Comparison of ENCODE assay signal across 8 mouse cellular contexts in genomic region chr3:142395520-142396193, GRCm38 (mm10). TPM values are rescaled to one million over a fixed set of nuclear protein-coding genes. Genes with fewer than 3 reads are reported as not detected.
DNase-seq lines count a peak whose midpoint lies in the region; ATAC-seq and TF ChIP-seq lines count a peak whose summit lies in the region.

Pdlim5 (minus strand) TSS chr3:142395696.

- peak; percentile 96 for DNase-seq in ES-CJ7 (ENCODE audit: low read depth, low spot score)
- DNase-seq in cerebellum, adult 11 months: peak; percentile 47
- DNase-seq in heart, postnatal 25 days (ENCODE audit: low spot score): peak; percentile 96
- peak; percentile 86 to 87 for DNase-seq in layer of hippocampus, adult 2 months (ENCODE audit: low spot score in 2 of 2)
- peak; percentile 96 for DNase-seq in lung, embryonic 14.5 days
- DNase-seq in thymus, adult 2 months: peak; percentile 96

- H3K4me2 ChIP-seq in forebrain, embryonic 15.5 days (replicated peaks): peak within 1 kb of the TSS; percentile 62
- peak within 1 kb of the TSS; percentile 82 for H3K4me2 ChIP-seq in lung, embryonic 14.5 days

- no peak for TF ChIP-seq POLR2A in olfactory bulb, adult 2 months (IDR thresholded peaks at IDR 0.05; ENCODE audit: insufficient read depth, low read depth, low read length)
- peak; percentile 73 for TF ChIP-seq POLR2A in thymus, adult 2 months (IDR thresholded peaks at IDR 0.05; ENCODE audit: control insufficient read depth, extremely low read depth, insufficient read depth, low read length, poor library complexity)

- no peaks in the 10 kb centered on the region for H3K9me3 ChIP-seq in forebrain, embryonic 15.5 days
- no peaks in the 10 kb centered on the region for H3K9me3 ChIP-seq in lung, embryonic 14.5 days (ENCODE audit: low read depth, low read length)

- intact Hi-C loops in heart, postnatal 25 days (cut with DNase I): loop anchor here (1.0 to 2.0 kb wide), 2 partner anchors 48 to 101 kb away; no protein-coding TSS in a partner anchor

- H3K9ac ChIP-seq in forebrain, embryonic 15.5 days (replicated peaks): peak within 1 kb of the TSS; percentile 55
- H3K9ac ChIP-seq in lung, embryonic 14.5 days: peak within 1 kb of the TSS; percentile 66

- no peaks in the 10 kb centered on the region for H3K27me3 ChIP-seq in forebrain, embryonic 15.5 days
- no peaks in the 10 kb centered on the region for H3K27me3 ChIP-seq in lung, embryonic 14.5 days (ENCODE audit: insufficient read depth, low read length)
- H3K27me3 ChIP-seq in thymus, adult 2 months (ENCODE audit: control insufficient read depth, insufficient read depth, low read length): no peaks in the 10 kb centered on the region

- H3K4me1 ChIP-seq in forebrain, embryonic 15.5 days: peaks cover 17% of the 10 kb centered on the region
- H3K4me1 ChIP-seq in lung, embryonic 14.5 days (ENCODE audit: insufficient read depth): peaks cover 7% of the 10 kb centered on the region; the same call in 1 of the 2 replicates
- H3K4me1 ChIP-seq in olfactory bulb, adult 2 months (ENCODE audit: control insufficient read depth, insufficient read depth, low read length): peaks cover 11% of the 10 kb centered on the region
- peaks cover 5% of the 10 kb centered on the region for H3K4me1 ChIP-seq in thymus, adult 2 months (replicated peaks; ENCODE audit: control insufficient read depth, insufficient read depth, low read length)

- TF ChIP-seq CTCF in layer of hippocampus, adult 2 months (conservative IDR thresholded peaks at IDR 0.05): no peak
- no peak for TF ChIP-seq CTCF in lung, embryonic 14.5 days (IDR thresholded peaks at IDR 0.05; ENCODE audit: low read depth)
- TF ChIP-seq CTCF in olfactory bulb, adult 2 months (IDR thresholded peaks at IDR 0.05; ENCODE audit: insufficient read depth, low read depth, low read length): no peak
- no peak for TF ChIP-seq CTCF in thymus, adult 2 months (IDR thresholded peaks at IDR 0.05; ENCODE audit: borderline replicate concordance, control insufficient read depth, extremely low read depth, insufficient read depth, low read length, poor library complexity)

- WGBS in forebrain, embryonic 15.5 days: under 1% methylated on average over 43 of the region's 46 CpGs
- under 1% methylated on average over 46 of the region's 46 CpGs for WGBS in lung, embryonic 14.5 days
- WGBS in olfactory bulb, adult 2 months: 1% methylated on average over 46 of the region's 46 CpGs
- under 1% methylated on average over 46 of the region's 46 CpGs for WGBS in thymus, adult 2 months

- peak within 1 kb of the TSS; percentile 15; the same call in 1 of the 2 replicates for H3K27ac ChIP-seq in forebrain, embryonic 15.5 days (replicated peaks)
- peak within 1 kb of the TSS; percentile 88 for H3K27ac ChIP-seq in layer of hippocampus, adult 2 months
- H3K27ac ChIP-seq in lung, embryonic 14.5 days (ENCODE audit: low read depth): peak within 1 kb of the TSS; percentile 88
- H3K27ac ChIP-seq in olfactory bulb, adult 2 months (ENCODE audit: insufficient read depth, low read depth, low read length): 0 out of 2 replicates have a peak within 1 kb of the TSS, but pooled peaks have one; percentile 17
- H3K27ac ChIP-seq in thymus, adult 2 months (ENCODE audit: control insufficient read depth, insufficient read depth, low read length): peak within 1 kb of the TSS; percentile 5; the same call in 1 of the 2 replicates

- H3K36me3 ChIP-seq in forebrain, embryonic 15.5 days: no peaks in the 10 kb centered on the region
- no peaks in the 10 kb centered on the region for H3K36me3 ChIP-seq in lung, embryonic 14.5 days (ENCODE audit: insufficient read depth)
- H3K36me3 ChIP-seq in thymus, adult 2 months (ENCODE audit: control insufficient read depth, insufficient read depth, low read length): no peaks in the 10 kb centered on the region

- H3K4me3 ChIP-seq in forebrain, embryonic 15.5 days: peak within 1 kb of the TSS; percentile 91
- H3K4me3 ChIP-seq in layer of hippocampus, adult 2 months: peak within 1 kb of the TSS; percentile 85
- H3K4me3 ChIP-seq in lung, embryonic 14.5 days (ENCODE audit: low read depth, low read length): peak within 1 kb of the TSS; percentile 77
- H3K4me3 ChIP-seq in olfactory bulb, adult 2 months (ENCODE audit: insufficient read depth, low read depth, low read length): peak within 1 kb of the TSS; percentile 81
- H3K4me3 ChIP-seq in thymus, adult 2 months (ENCODE audit: control insufficient read depth, insufficient read depth, low read length): peak within 1 kb of the TSS; percentile 89

- ATAC-seq in forebrain, embryonic 15.5 days (replicated peaks): peak; percentile 99
- peak; percentile 99 for ATAC-seq in lung, embryonic 14.5 days (ENCODE audit: insufficient read depth)

RNA-seq across cellular contexts. Expression of gene Pdlim5, which starts in this region (rescaled TPM):
- polyA plus RNA-seq in forebrain, embryonic 15.5 days (2015; fragmentation: Nextera tagmentation; extraction: Ambion mirVana): 9.8 and 10.8 TPM in 2 replicates
- 100 to 1,000 TPM; 808 to 915 TPM for total RNA-seq in heart, postnatal 25 days (2021)
- total RNA-seq in layer of hippocampus, adult 2 months (2021): 10 to 100 TPM; 22.9 to 31.3 TPM
- 19.0 and 24.1 TPM in 2 replicates for polyA plus RNA-seq in lung, embryonic 14.5 days (2014; fragmentation: Nextera tagmentation; extraction: Ambion mirVana)
- polyA plus RNA-seq in olfactory bulb, adult 2 months (2012; ENCODE audit: insufficient read depth, insufficient read length, low replicate concordance, missing spikeins): not detected in 2 replicates
- polyA plus RNA-seq in thymus, adult 2 months (2012; rRNA removed): 48.7 and 56.5 TPM in 2 replicates

Comparison
In these comparisons a context has a peak if more than half of its experiments do, and no peak if none do; other contexts are left out.
1. Peak in every context shown above with its lines: DNase-seq, ATAC-seq, H3K4me3 ChIP-seq and H3K27ac ChIP-seq.
2. RNA of gene Pdlim5 (total RNA-seq): 808 to 915 TPM in heart, postnatal 25 days; 22.9 to 31.3 TPM in layer of hippocampus, adult 2 months; every median in the first group is over 10 times any median in the second.
3. RNA of gene Pdlim5 (polyA plus RNA-seq): 48.7 to 56.5 TPM in thymus, adult 2 months, 19.0 to 24.1 TPM in lung, embryonic 14.5 days and 9.8 to 10.8 TPM in forebrain, embryonic 15.5 days; not detected in olfactory bulb, adult 2 months; every median in the first group is over 10 times any median in the second.
4. H3K27ac ChIP-seq: peak in every context shown above with its lines; median percentile 88 in layer of hippocampus, adult 2 months; 88 in lung, embryonic 14.5 days; 17 in olfactory bulb, adult 2 months; 15 in forebrain, embryonic 15.5 days; 5 in thymus, adult 2 months.